Mouse (Mus musculus) intestine, embryonic 14.5 days (tissue): Measurements from ENCODE around the gene Dusp22. TPM values are rescaled to one million over a fixed set of nuclear protein-coding genes. Genes with fewer than 3 reads are reported as not detected.

Experiments
- polyA plus RNA-seq: library from polyadenylated mRNA; unstranded; fragments of >200 nt; fragmentation: Nextera tagmentation; extraction: Ambion mirVana; gene quantifications from 2 replicates; pipeline ENCODE4 v1.2.1, GENCODE M21; 2014

Gene Dusp22
- polyA plus RNA-seq, 1 experiment from 2014 or later = 21.2 TPM

Other genes with a start within 250 kb of the Dusp22 start
- 265 and 284 TPM in 2 replicates for gene Uqcrfs1, start 114.6 kb upstream of the Dusp22 start, polyA plus RNA-seq
- 0.04 and 0.07 TPM in 2 replicates for gene Irf4, start 89.2 kb downstream of the Dusp22 start, polyA plus RNA-seq